Mouse (Mus musculus): ENCODE results near the gene Timm8a1.

GRCm38 (mm10) chrX:134564326-134564725 lies 22.7 kb upstream of the Timm8a1 start:
- TF ChIP-seq CTCF (IDR thresholded peaks at IDR 0.05; ENCODE audit: low read depth, low read length): no peak
- no peak for TF ChIP-seq POLR2A (IDR thresholded peaks at IDR 0.05; ENCODE audit: borderline replicate concordance, low read depth, low read length)
